Mouse (Mus musculus) testis, adult 10 weeks (tissue): ENCODE measurements around the gene Arsb. TPM values are rescaled to one million over a fixed set of nuclear protein-coding genes. Genes with fewer than 3 reads are reported as not detected.

Experiments used
- polyA plus RNA-seq: library from polyadenylated mRNA; stranded (reverse); fragments of 350-450 nt; fragmentation: Illumina TruSeq; extraction: RNeasy Lipid Tissue Mini Kit (QIAGEN cat#74804); gene quantifications from one replicate; pipeline ENCODE4 v1.2.3, GENCODE M21; 2014; ENCODE audit warnings: low read depth, low replicate concordance

Arsb gene
- 5.4 TPM for polyA plus RNA-seq

GRCm38 (mm10) chr13:93771588-93772278 is at the start of gene Arsb:
Gene Arsb, plus strand, starts transcription at chr13:93771630.

Other genes starting within 250 kb of the Arsb start
- 121 TPM for gene Bhmt, start 133.7 kb upstream of the Arsb start, polyA plus RNA-seq
- gene Bhmt2, start 97.3 kb upstream of the Arsb start, polyA plus RNA-seq = 1.5 TPM
- gene Dmgdh, start 97.2 kb upstream of the Arsb start, polyA plus RNA-seq = 0.36 TPM